Mouse (Mus musculus): ENCODE data around the gene Cyp2j6. TPM values are rescaled to one million over a fixed set of nuclear protein-coding genes. Genes with fewer than 3 reads are reported as not detected.
A peak's percentile ranks its signal among the peaks of the same experiment; 100 is the strongest.

The Cyp2j6 gene
- total RNA-seq, 2 experiments from 2014 or later = 0.87 to 1.6 TPM

- intact Hi-C loops (cut with DNase I) = no loop called here
- peak; percentile 31; the same call in 1 of the 2 replicates for TF ChIP-seq CTCF (IDR thresholded peaks at IDR 0.05)
- DNase-seq = no peak
- H3K27ac ChIP-seq = no peak overlapping the region
- H3K4me3 ChIP-seq = no peak overlapping the region
These were observed 27.7 kb downstream of the Cyp2j6 start for GRCm38 (mm10) chr4:96525772-96526171.

- DNase-seq = no peak
- no peak overlapping the region for H3K27ac ChIP-seq
- TF ChIP-seq CTCF (IDR thresholded peaks at IDR 0.05) = no peak
- no peak overlapping the region for H3K4me3 ChIP-seq
- intact Hi-C loops (cut with DNase I) = no loop called here
These were observed 31.2 kb downstream of the Cyp2j6 start for GRCm38 (mm10) chr4:96522256-96522655.

- Histone ChIP-seq H3K4me3 (no peak overlapping the region), H3K27ac (no peak overlapping the region)
- no peak for DNase-seq
- no peak for TF ChIP-seq CTCF (IDR thresholded peaks at IDR 0.05)
- intact Hi-C loops (cut with DNase I) = no loop called here
These were observed 43.4 kb downstream of the Cyp2j6 start for GRCm38 (mm10) chr4:96510083-96510482.

GRCm38 (mm10) chr4:96507286-96507685, 46.2 kb downstream of the Cyp2j6 start, which contains the start of gene Cyp2j8:
Gene Cyp2j8, minus strand, starts transcription at chr4:96507386.
- intact Hi-C loops (cut with DNase I) = no loop called here
- H3K4me3 ChIP-seq = no peak within 1 kb of the TSS
- TF ChIP-seq CTCF (IDR thresholded peaks at IDR 0.05) = no peak
- H3K27ac ChIP-seq = no peak within 1 kb of the TSS
- DNase-seq = no peak

Other genes starting within 250 kb of the Cyp2j6 start
- gene Cyp2j11, start 205.0 kb downstream of the Cyp2j6 start, total RNA-seq (2021) = not detected
- gene Cyp2j8, start 46.3 kb downstream of the Cyp2j6 start, total RNA-seq (2021) = not detected
- under 1 TPM; 0.36 to 0.50 TPM for gene Cyp2j9, start 37.9 kb upstream of the Cyp2j6 start, total RNA-seq (2021)
- not detected for gene Cyp2j5, start 110.5 kb upstream of the Cyp2j6 start, total RNA-seq (2021)
- gene Gm12695, start 231.5 kb upstream of the Cyp2j6 start, total RNA-seq (2021) = not detected